Mouse (Mus musculus) embryo, embryonic 11.5 days (tissue): ENCODE results near the gene Olfr819.
"Not testable (repeated sequence)": the region's sequence is repeated elsewhere in the genome, so short reads cannot be mapped to it uniquely, and the experiment has no call there.

Experiments used
- DNase-seq: peaks from one replicate; pipeline ENCODE4 v3.0.0-alpha.2; 2012; ENCODE audit warnings: low read depth, low spot score

Olfr819 gene

GRCm38 (mm10) chr10:129967166-129967565 is at the start of gene Olfr819:
Gene Olfr819 (minus strand): TSS chr10:129967266.
- DNase-seq, result not testable (repeated sequence)

GRCm38 (mm10) chr10:130012321-130012720 is 45.3 kb upstream of the Olfr819 start, which contains the start of gene Olfr820:
Gene Olfr820 (plus strand): TSS chr10:130012621.
- no peak for DNase-seq

GRCm38 (mm10) chr10:130005366-130005765 is 38.3 kb upstream of the Olfr819 start:
- not testable (repeated sequence) for DNase-seq

- DNase-seq, result not testable (repeated sequence)
These were observed 37.0 kb upstream of the Olfr819 start for GRCm38 (mm10) chr10:130004104-130004503.

- not testable (repeated sequence) for DNase-seq
These were observed 17.9 kb upstream of the Olfr819 start, which contains the start of gene Gm10310 for GRCm38 (mm10) chr10:129984962-129985361. Gene Gm10310 (minus strand): TSS chr10:129985062.

GRCm38 (mm10) chr10:129981867-129982266 is 14.8 kb upstream of the Olfr819 start:
- not testable (repeated sequence) for DNase-seq

- not testable (repeated sequence) for DNase-seq
These were observed 9.0 kb upstream of the Olfr819 start, which contains the start of gene Olfr247 for GRCm38 (mm10) chr10:129976040-129976439. Gene Olfr247 (minus strand): TSS chr10:129976140.

GRCm38 (mm10) chr10:129972994-129973393 is 5.9 kb upstream of the Olfr819 start:
- DNase-seq, result not testable (repeated sequence)

GRCm38 (mm10) chr10:129966232-129966631 is 834 bp downstream of the Olfr819 start:
- not testable (repeated sequence) for DNase-seq

GRCm38 (mm10) chr10:129949000-129949399 is 18.1 kb downstream of the Olfr819 start, which contains the start of gene Olfr818:
Gene Olfr818 (minus strand): TSS chr10:129949100.
- no peak for DNase-seq

GRCm38 (mm10) chr10:129915497-129915896 is 51.6 kb downstream of the Olfr819 start, which contains the start of gene Olfr816:
Gene Olfr816 (minus strand): TSS chr10:129915597.
- DNase-seq, result no peak
